Mouse (Mus musculus) midbrain, embryonic 15.5 days (tissue): ENCODE data around the gene Nxf1. TPM values are rescaled to one million over a fixed set of nuclear protein-coding genes. Genes with fewer than 3 reads are reported as not detected.

Experiments
- ATAC-seq: fragments of 200-750 bp; cut with Nextera tagmentation; replicated peaks from 2 replicates; pipeline ENCODE4 v1.8.0; 2017; ENCODE audit warnings: moderate TSS enrichment
- H3K27ac ChIP-seq: fragments of 300-500 bp; sonication (generic); 2 replicates; pipeline ENCODE4 v1.5.1; 2015; ENCODE audit warnings: mild to moderate bottlenecking, inconsistent platforms
- H3K27me3 ChIP-seq: fragments of 300-500 bp; sonication (generic); replicated peaks from 2 replicates; pipeline ENCODE4 v1.6.1; 2015; ENCODE audit warnings: inconsistent platforms
- H3K36me3 ChIP-seq: fragments of 300-500 bp; sonication (generic); replicated peaks from 2 replicates; pipeline ENCODE4 v1.6.1; 2015; ENCODE audit warnings: inconsistent platforms
- H3K4me1 ChIP-seq: fragments of 300-500 bp; sonication (generic); 2 replicates; pipeline ENCODE4 v1.6.1; 2015; ENCODE audit warnings: inconsistent platforms
- H3K4me2 ChIP-seq: fragments of 300-500 bp; sonication (generic); 2 replicates; pipeline ENCODE4 v1.6.1; 2015; ENCODE audit warnings: inconsistent platforms, mild to moderate bottlenecking, moderate library complexity
- H3K4me3 ChIP-seq: fragments of 300-500 bp; sonication (generic); 2 replicates; pipeline ENCODE4 v1.5.1; 2015; ENCODE audit warnings: mild to moderate bottlenecking, inconsistent platforms
- H3K9ac ChIP-seq: fragments of 300-500 bp; sonication (generic); 2 replicates; pipeline ENCODE4 v1.6.1; 2015; ENCODE audit warnings: mild to moderate bottlenecking, inconsistent platforms
- H3K9me3 ChIP-seq: fragments of 300-500 bp; sonication (generic); 2 replicates; pipeline ENCODE4 v1.6.1; 2016; ENCODE audit warnings: inconsistent platforms
- WGBS: fragments of 180-500 bp; shearing (Covaris S2); methylation state at CpG from one replicate; pipeline ENCODE4 v1.1.7; 2015; ENCODE audit warnings: mixed read lengths; 5-methylcytosine and 5-hydroxymethylcytosine counted together
- polyA plus RNA-seq: library from polyadenylated mRNA; unstranded; fragments of >200 nt; fragmentation: Nextera tagmentation; extraction: Ambion mirVana; gene quantifications from 2 replicates; pipeline ENCODE4 v1.2.1, GENCODE M21; 2015

The Nxf1 gene
- 161 and 171 TPM in 2 replicates for polyA plus RNA-seq

- Histone ChIP-seq H3K4me3 (peak within 1 kb of the TSS; percentile 83), H3K36me3 (peaks cover 13% of the 10 kb centered on the region; the same call in 1 of the 2 replicates), H3K27ac (peak within 1 kb of the TSS; percentile 88), H3K4me1 (peaks cover 28% of the 10 kb centered on the region), H3K9me3 (no peaks in the 10 kb centered on the region), H3K9ac (peak within 1 kb of the TSS; percentile 85), H3K4me2 (peak within 1 kb of the TSS; percentile 61), H3K27me3 (no peaks in the 10 kb centered on the region)
- peak; percentile 94 for ATAC-seq
- WGBS = under 1% methylated on average over 75 of the region's 75 CpGs
Measured at GRCm38 (mm10) chr19:8756635-8757387, at the start of gene Nxf1. TSS of gene Nxf1 (plus strand) at chr19:8757073.

GRCm38 (mm10) chr19:8708954-8709353 lies 47.9 kb upstream of the Nxf1 start:
- WGBS = 96% methylated on average over 8 of the region's 8 CpGs
- ATAC-seq = no peak
- peaks cover 32% of the 10 kb centered on the region for H3K36me3 ChIP-seq

GRCm38 (mm10) chr19:8710057-8710456 lies 46.8 kb upstream of the Nxf1 start:
- no peak overlapping the region for H3K9ac ChIP-seq
- ATAC-seq = no peak
- H3K27ac ChIP-seq = no peak overlapping the region
- WGBS = 86% methylated on average over 2 of the region's 2 CpGs
- H3K4me2 ChIP-seq = no peak overlapping the region
- no peaks in the 10 kb centered on the region for H3K27me3 ChIP-seq
- H3K4me3 ChIP-seq = no peak overlapping the region
- H3K36me3 ChIP-seq = peaks cover 32% of the 10 kb centered on the region
- H3K4me1 ChIP-seq = peaks cover 37% of the 10 kb centered on the region
- H3K9me3 ChIP-seq = no peaks in the 10 kb centered on the region

More at GRCm38 (mm10) chr19:8708954-8709353, 47.9 kb upstream of the Nxf1 start:
- H3K4me1 ChIP-seq = peaks cover 33% of the 10 kb centered on the region
- no peak overlapping the region for H3K4me2 ChIP-seq
- H3K9me3 ChIP-seq = no peaks in the 10 kb centered on the region
- H3K27me3 ChIP-seq = no peaks in the 10 kb centered on the region
- no peak overlapping the region for H3K4me3 ChIP-seq
- H3K27ac ChIP-seq = no peak overlapping the region
- no peak overlapping the region for H3K9ac ChIP-seq

GRCm38 (mm10) chr19:8711506-8711905 lies 45.4 kb upstream of the Nxf1 start:
- peak overlapping the region; percentile 57; the same call in 1 of the 2 replicates for H3K4me3 ChIP-seq
- no peaks in the 10 kb centered on the region for H3K27me3 ChIP-seq
- no peak overlapping the region for H3K9ac ChIP-seq
- H3K4me2 ChIP-seq = peak overlapping the region; percentile 66
- H3K27ac ChIP-seq = no peak overlapping the region
- H3K4me1 ChIP-seq = peaks cover 37% of the 10 kb centered on the region
- peaks cover 32% of the 10 kb centered on the region for H3K36me3 ChIP-seq
- no peaks in the 10 kb centered on the region for H3K9me3 ChIP-seq
- no peak for ATAC-seq
- 82% methylated on average over 4 of the region's 4 CpGs for WGBS

GRCm38 (mm10) chr19:8711949-8712869 lies 44.7 kb upstream of the Nxf1 start:
- Histone ChIP-seq H3K27ac (peak overlapping the region; percentile 88), H3K36me3 (peaks cover 32% of the 10 kb centered on the region), H3K4me1 (peaks cover 37% of the 10 kb centered on the region), H3K27me3 (no peaks in the 10 kb centered on the region), H3K9me3 (no peaks in the 10 kb centered on the region), H3K9ac (peak overlapping the region; percentile 70), H3K4me3 (peak overlapping the region; percentile 57), H3K4me2 (peak overlapping the region; percentile 66)
- ATAC-seq = no peak
- WGBS = 70% methylated on average over 10 of the region's 10 CpGs

GRCm38 (mm10) chr19:8712870-8713305 lies 44.0 kb upstream of the Nxf1 start:
- ATAC-seq = peak; percentile 72
- Histone ChIP-seq H3K4me1 (peaks cover 37% of the 10 kb centered on the region), H3K27me3 (no peaks in the 10 kb centered on the region), H3K4me2 (peak overlapping the region; percentile 66), H3K36me3 (peaks cover 27% of the 10 kb centered on the region), H3K4me3 (peak overlapping the region; percentile 57), H3K9me3 (no peaks in the 10 kb centered on the region), H3K9ac (peak overlapping the region; percentile 70), H3K27ac (peak overlapping the region; percentile 88)
- under 1% methylated on average over 13 of the region's 13 CpGs for WGBS

- peak overlapping the region; percentile 57 for H3K4me3 ChIP-seq
- peaks cover 22% of the 10 kb centered on the region; the same call in 1 of the 2 replicates for H3K36me3 ChIP-seq
- under 1% methylated on average over 51 of the region's 51 CpGs for WGBS
- H3K4me1 ChIP-seq = peaks cover 37% of the 10 kb centered on the region
- ATAC-seq = peak; percentile 93
- peak overlapping the region; percentile 70 for H3K9ac ChIP-seq
- H3K27ac ChIP-seq = peak overlapping the region; percentile 88
- H3K4me2 ChIP-seq = peak overlapping the region; percentile 66
- H3K9me3 ChIP-seq = no peaks in the 10 kb centered on the region
- no peaks in the 10 kb centered on the region for H3K27me3 ChIP-seq
Measured at GRCm38 (mm10) chr19:8713306-8713996, 43.4 kb upstream of the Nxf1 start.

- peak; percentile 25 for ATAC-seq
- no peaks in the 10 kb centered on the region for H3K27me3 ChIP-seq
- peak overlapping the region; percentile 88 for H3K27ac ChIP-seq
- WGBS = 10% methylated on average over 13 of the region's 13 CpGs
- no peaks in the 10 kb centered on the region for H3K9me3 ChIP-seq
- peak overlapping the region; percentile 66 for H3K4me2 ChIP-seq
- H3K4me1 ChIP-seq = peaks cover 37% of the 10 kb centered on the region
- H3K9ac ChIP-seq = peak overlapping the region; percentile 70
- peak overlapping the region; percentile 57 for H3K4me3 ChIP-seq
- H3K36me3 ChIP-seq = peaks cover 16% of the 10 kb centered on the region; the same call in 1 of the 2 replicates
Measured at GRCm38 (mm10) chr19:8713997-8714652, 42.7 kb upstream of the Nxf1 start.

GRCm38 (mm10) chr19:8714653-8715481 lies 42.0 kb upstream of the Nxf1 start:
- Histone ChIP-seq H3K4me2 (no peak overlapping the region; the same call in 1 of the 2 replicates), H3K9ac (no peak overlapping the region), H3K27ac (no peak overlapping the region), H3K4me1 (peaks cover 37% of the 10 kb centered on the region), H3K27me3 (no peaks in the 10 kb centered on the region), H3K4me3 (no peak overlapping the region), H3K36me3 (0 out of 2 replicates have a peak, but pooled peaks cover 9% of the 10 kb centered on the region), H3K9me3 (no peaks in the 10 kb centered on the region)
- ATAC-seq = no peak
- WGBS = 77% methylated on average over 10 of the region's 10 CpGs

GRCm38 (mm10) chr19:8715868-8716766 lies 40.8 kb upstream of the Nxf1 start:
- H3K27ac ChIP-seq = no peak overlapping the region
- no peak for ATAC-seq
- 62% methylated on average over 10 of the region's 10 CpGs for WGBS

More at GRCm38 (mm10) chr19:8715868-8716766, 40.8 kb upstream of the Nxf1 start:
- H3K9ac ChIP-seq = no peak overlapping the region
- no peak overlapping the region for H3K4me3 ChIP-seq
- H3K4me2 ChIP-seq = no peak overlapping the region
- H3K4me1 ChIP-seq = peaks cover 28% of the 10 kb centered on the region
- H3K27me3 ChIP-seq = no peaks in the 10 kb centered on the region
- no peaks in the 10 kb centered on the region for H3K36me3 ChIP-seq
- H3K9me3 ChIP-seq = no peaks in the 10 kb centered on the region
